Mouse (Mus musculus): ENCODE data around the gene Galnt16. TPM values are rescaled to one million over a fixed set of nuclear protein-coding genes. Genes with fewer than 3 reads are reported as not detected.

Galnt16 gene
- polyA plus RNA-seq, 1 experiment from 2014 or later = 18.9 TPM

- H3K4me3 ChIP-seq = peak overlapping the region; percentile 16; the same call in 1 of the 2 replicates
- H3K36me3 ChIP-seq = peaks cover 13% of the 10 kb centered on the region; the same call in 1 of the 2 replicates
- no peak for DNase-seq (ENCODE audit: low spot score)
- no peaks in the 10 kb centered on the region; the same call in 1 of the 2 replicates for H3K27me3 ChIP-seq (ENCODE audit: insufficient read depth, poor library complexity, severe bottlenecking)
- H3K27ac ChIP-seq = peak overlapping the region; percentile 66
- no peaks in the 10 kb centered on the region for H3K9me3 ChIP-seq
- H3K4me1 ChIP-seq (replicated peaks) = peaks cover 18% of the 10 kb centered on the region
- 20% methylated on average over 15 of the region's 15 CpGs for WGBS
Observed at GRCm38 (mm10) chr12:80574825-80575371, 56.8 kb downstream of the Galnt16 start.

- DNase-seq (ENCODE audit: low spot score) = peak; percentile 42
- no peaks in the 10 kb centered on the region; the same call in 1 of the 2 replicates for H3K27me3 ChIP-seq (ENCODE audit: insufficient read depth, poor library complexity, severe bottlenecking)
- no peak overlapping the region for H3K27ac ChIP-seq
- no peaks in the 10 kb centered on the region for H3K9me3 ChIP-seq
- H3K4me1 ChIP-seq (replicated peaks) = peaks cover 18% of the 10 kb centered on the region
- peaks cover 17% of the 10 kb centered on the region for H3K36me3 ChIP-seq
- 80% methylated on average over 5 of the region's 5 CpGs for WGBS
- no peak overlapping the region for H3K4me3 ChIP-seq
Observed at GRCm38 (mm10) chr12:80577049-80577448, 59.0 kb downstream of the Galnt16 start.

GRCm38 (mm10) chr12:80581357-80581756, 63.3 kb downstream of the Galnt16 start:
- 75% methylated on average over 5 of the region's 5 CpGs for WGBS

GRCm38 (mm10) chr12:80584973-80585372, 66.9 kb downstream of the Galnt16 start:
- Histone ChIP-seq H3K4me1 (replicated peaks) (no peaks in the 10 kb centered on the region; the same call in 1 of the 2 replicates), H3K27ac (no peak overlapping the region), H3K27me3 (ENCODE audit: insufficient read depth, poor library complexity, severe bottlenecking) (no peaks in the 10 kb centered on the region), H3K9me3 (no peaks in the 10 kb centered on the region), H3K36me3 (peaks cover 29% of the 10 kb centered on the region), H3K4me3 (no peak overlapping the region)
- peak; percentile 26 for DNase-seq (ENCODE audit: low spot score)
- 48% methylated on average over 2 of the region's 2 CpGs for WGBS

More at GRCm38 (mm10) chr12:80581357-80581756, 63.3 kb downstream of the Galnt16 start:
- Histone ChIP-seq H3K9me3 (no peaks in the 10 kb centered on the region), H3K27ac (no peak overlapping the region), H3K27me3 (ENCODE audit: insufficient read depth, poor library complexity, severe bottlenecking) (no peaks in the 10 kb centered on the region), H3K4me1 (replicated peaks) (no peaks in the 10 kb centered on the region), H3K4me3 (no peak overlapping the region), H3K36me3 (peaks cover 25% of the 10 kb centered on the region)
- DNase-seq (ENCODE audit: low spot score) = no peak

- Histone ChIP-seq H3K9me3 (no peaks in the 10 kb centered on the region), H3K4me3 (no peak overlapping the region), H3K4me1 (replicated peaks) (peaks cover 24% of the 10 kb centered on the region), H3K27me3 (ENCODE audit: insufficient read depth, poor library complexity, severe bottlenecking) (no peaks in the 10 kb centered on the region), H3K27ac (no peak overlapping the region), H3K36me3 (peaks cover 28% of the 10 kb centered on the region)
- no peak for DNase-seq (ENCODE audit: low spot score)
- WGBS = 89% methylated on average over 4 of the region's 4 CpGs
Observed at GRCm38 (mm10) chr12:80594141-80594540, 76.1 kb downstream of the Galnt16 start.

GRCm38 (mm10) chr12:80594781-80595180, 76.7 kb downstream of the Galnt16 start:
- WGBS = 89% methylated on average over 4 of the region's 4 CpGs
- H3K4me3 ChIP-seq = no peak overlapping the region
- peaks cover 31% of the 10 kb centered on the region for H3K36me3 ChIP-seq
- no peaks in the 10 kb centered on the region for H3K27me3 ChIP-seq (ENCODE audit: insufficient read depth, poor library complexity, severe bottlenecking)
- peaks cover 27% of the 10 kb centered on the region for H3K4me1 ChIP-seq (replicated peaks)
- DNase-seq (ENCODE audit: low spot score) = no peak
- no peaks in the 10 kb centered on the region for H3K9me3 ChIP-seq
- H3K27ac ChIP-seq = no peak overlapping the region; the same call in 1 of the 2 replicates

GRCm38 (mm10) chr12:80595566-80595965, 77.5 kb downstream of the Galnt16 start:
- peaks cover 32% of the 10 kb centered on the region for H3K4me1 ChIP-seq (replicated peaks)
- H3K9me3 ChIP-seq = no peaks in the 10 kb centered on the region
- no peaks in the 10 kb centered on the region for H3K27me3 ChIP-seq (ENCODE audit: insufficient read depth, poor library complexity, severe bottlenecking)
- WGBS = 91% methylated on average over 4 of the region's 4 CpGs
- DNase-seq (ENCODE audit: low spot score) = no peak
- H3K27ac ChIP-seq = no peak overlapping the region
- peaks cover 24% of the 10 kb centered on the region for H3K36me3 ChIP-seq
- no peak overlapping the region for H3K4me3 ChIP-seq

GRCm38 (mm10) chr12:80595968-80596367, 77.9 kb downstream of the Galnt16 start:
- Histone ChIP-seq H3K4me1 (replicated peaks) (peaks cover 36% of the 10 kb centered on the region), H3K27ac (no peak overlapping the region), H3K27me3 (ENCODE audit: insufficient read depth, poor library complexity, severe bottlenecking) (no peaks in the 10 kb centered on the region), H3K9me3 (no peaks in the 10 kb centered on the region), H3K4me3 (no peak overlapping the region), H3K36me3 (peaks cover 20% of the 10 kb centered on the region)
- 84% methylated on average over 4 of the region's 4 CpGs for WGBS
- DNase-seq (ENCODE audit: low spot score) = no peak

GRCm38 (mm10) chr12:80598236-80598635, 80.2 kb downstream of the Galnt16 start:
- peaks cover 33% of the 10 kb centered on the region for H3K4me1 ChIP-seq (replicated peaks)
- H3K9me3 ChIP-seq = no peaks in the 10 kb centered on the region
- H3K27ac ChIP-seq = peak overlapping the region; percentile 63
- H3K36me3 ChIP-seq = peaks cover 26% of the 10 kb centered on the region
- H3K4me3 ChIP-seq = no peak overlapping the region
- no peak for DNase-seq (ENCODE audit: low spot score)
- 30% methylated on average over 7 of the region's 7 CpGs for WGBS
- H3K27me3 ChIP-seq (ENCODE audit: insufficient read depth, poor library complexity, severe bottlenecking) = no peaks in the 10 kb centered on the region

GRCm38 (mm10) chr12:80598756-80599155, 80.7 kb downstream of the Galnt16 start:
- H3K36me3 ChIP-seq = peaks cover 26% of the 10 kb centered on the region
- no peaks in the 10 kb centered on the region for H3K9me3 ChIP-seq
- peak; percentile 21 for DNase-seq (ENCODE audit: low spot score)
- H3K27me3 ChIP-seq (ENCODE audit: insufficient read depth, poor library complexity, severe bottlenecking) = no peaks in the 10 kb centered on the region
- peak overlapping the region; percentile 63 for H3K27ac ChIP-seq
- H3K4me3 ChIP-seq = no peak overlapping the region
- H3K4me1 ChIP-seq (replicated peaks) = peaks cover 33% of the 10 kb centered on the region
- 38% methylated on average over 6 of the region's 6 CpGs for WGBS

- Histone ChIP-seq H3K36me3 (peaks cover 24% of the 10 kb centered on the region), H3K4me3 (no peak overlapping the region), H3K9me3 (no peaks in the 10 kb centered on the region), H3K27ac (peak overlapping the region; percentile 40; the same call in 1 of the 2 replicates), H3K4me1 (replicated peaks) (peaks cover 33% of the 10 kb centered on the region), H3K27me3 (ENCODE audit: insufficient read depth, poor library complexity, severe bottlenecking) (no peaks in the 10 kb centered on the region)
- WGBS = 89% methylated on average over 9 of the region's 9 CpGs
- no peak for DNase-seq (ENCODE audit: low spot score)
Observed at GRCm38 (mm10) chr12:80601597-80602269, 83.7 kb downstream of the Galnt16 start.

GRCm38 (mm10) chr12:80602432-80602831, 84.4 kb downstream of the Galnt16 start:
- Histone ChIP-seq H3K4me1 (replicated peaks) (peaks cover 33% of the 10 kb centered on the region), H3K4me3 (no peak overlapping the region), H3K36me3 (peaks cover 22% of the 10 kb centered on the region), H3K27me3 (ENCODE audit: insufficient read depth, poor library complexity, severe bottlenecking) (no peaks in the 10 kb centered on the region), H3K27ac (no peak overlapping the region), H3K9me3 (no peaks in the 10 kb centered on the region)
- DNase-seq (ENCODE audit: low spot score) = no peak
- WGBS = 94% methylated on average over 5 of the region's 5 CpGs

- Histone ChIP-seq H3K4me1 (replicated peaks) (peaks cover 26% of the 10 kb centered on the region), H3K27me3 (ENCODE audit: insufficient read depth, poor library complexity, severe bottlenecking) (no peaks in the 10 kb centered on the region), H3K27ac (no peak overlapping the region), H3K9me3 (no peaks in the 10 kb centered on the region), H3K4me3 (no peak overlapping the region), H3K36me3 (peaks cover 22% of the 10 kb centered on the region)
- DNase-seq (ENCODE audit: low spot score) = no peak
- 74% methylated on average over 4 of the region's 4 CpGs for WGBS
Observed at GRCm38 (mm10) chr12:80603566-80603965, 85.5 kb downstream of the Galnt16 start.
